Mouse (Mus musculus) heart, adult 11 months (tissue): ENCODE results near the gene Ciita.

Source experiments
- DNase-seq: peaks from one replicate; pipeline ENCODE4 v3.0.0; 2022

Gene Ciita

GRCm38 (mm10) chr16:10479857-10480256 is at the start of gene Ciita:
TSS of gene Ciita (plus strand) at chr16:10480059.
- peak; percentile 93 for DNase-seq

DNA sequence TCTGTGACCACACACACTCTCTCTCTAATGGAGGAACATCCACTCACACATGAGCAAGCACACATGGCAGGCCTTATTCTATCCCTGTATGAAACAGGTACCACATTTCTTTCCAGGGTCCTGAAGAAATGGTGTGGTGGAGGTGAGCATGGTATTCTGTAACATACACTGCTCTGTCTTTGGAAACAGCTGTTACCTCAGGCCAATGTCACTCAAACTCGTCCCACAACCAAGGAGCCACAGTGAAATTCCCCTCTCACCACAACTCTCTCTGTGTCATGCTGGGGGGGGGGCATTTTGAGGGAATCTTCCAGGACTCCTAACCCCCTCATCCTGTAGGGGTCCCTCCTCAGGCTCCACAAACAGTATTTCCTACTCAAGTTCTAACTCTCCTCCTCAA is 47.9 kb upstream of the Ciita start:
- DNase-seq = no peak

DNA sequence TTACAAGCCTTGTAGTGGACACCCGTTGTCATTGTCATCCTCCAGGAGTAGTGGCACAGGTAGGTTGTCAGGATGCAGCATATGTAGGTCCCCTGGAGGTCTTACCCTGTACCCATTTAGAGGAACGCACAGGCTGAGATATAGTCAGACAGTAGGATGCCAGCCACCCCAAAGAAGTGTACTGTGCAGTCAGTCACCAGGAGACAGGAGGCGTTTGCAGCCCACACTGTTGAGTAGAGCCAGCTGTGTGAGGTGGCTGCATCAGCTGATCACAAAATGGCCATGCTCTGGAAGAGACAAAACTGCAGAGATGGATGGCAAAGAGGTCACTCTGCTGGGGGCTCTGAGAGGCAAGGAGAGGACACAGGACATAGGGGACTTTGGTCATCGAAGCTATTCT is 47.5 kb upstream of the Ciita start:
- no peak for DNase-seq

DNA sequence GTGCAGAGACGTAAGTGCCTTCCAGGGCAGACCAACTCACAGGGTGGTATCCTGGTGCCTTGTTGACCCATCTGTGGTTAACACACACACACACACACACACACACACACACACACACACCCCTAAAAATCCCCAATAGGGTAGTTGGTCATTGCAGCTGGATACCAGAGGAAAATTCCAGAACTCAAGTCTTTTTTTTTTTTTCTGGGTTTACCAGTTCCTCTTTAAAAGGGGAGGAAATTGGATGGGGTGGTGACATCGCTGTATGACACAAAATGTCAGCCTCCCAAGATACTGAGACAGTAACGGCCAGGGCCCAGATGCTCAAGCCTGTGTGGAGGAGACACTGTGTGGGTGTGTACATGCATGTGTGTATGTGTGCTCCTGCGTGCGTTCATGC is 46.5 kb upstream of the Ciita start:
- DNase-seq = no peak

- peak; percentile 94 for DNase-seq
Measured at GRCm38 (mm10) chr16:10436166-10436565, 43.7 kb upstream of the Ciita start.

- peak; percentile 92 for DNase-seq
Measured at GRCm38 (mm10) chr16:10438055-10438454, 41.8 kb upstream of the Ciita start.

DNA sequence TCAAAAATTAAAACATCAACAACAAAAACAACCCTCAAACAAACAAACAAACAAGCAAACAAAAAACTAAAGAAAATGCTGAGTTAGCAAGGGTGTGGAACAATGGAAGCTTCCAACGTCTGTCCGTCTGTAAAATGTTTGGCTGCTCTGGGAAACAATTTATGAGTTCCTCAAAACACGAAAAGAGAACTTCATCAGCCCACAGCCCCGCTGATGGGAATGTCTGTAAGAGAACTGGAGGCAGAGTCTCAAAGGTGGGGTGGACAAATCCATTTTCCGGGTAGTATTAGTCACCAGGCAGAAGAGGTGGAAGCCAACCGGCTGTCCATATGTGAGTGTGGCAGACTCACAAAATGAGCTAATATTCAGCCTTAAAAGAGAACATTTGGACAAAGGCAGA is 38.5 kb upstream of the Ciita start:
- DNase-seq = peak; percentile 88

DNA sequence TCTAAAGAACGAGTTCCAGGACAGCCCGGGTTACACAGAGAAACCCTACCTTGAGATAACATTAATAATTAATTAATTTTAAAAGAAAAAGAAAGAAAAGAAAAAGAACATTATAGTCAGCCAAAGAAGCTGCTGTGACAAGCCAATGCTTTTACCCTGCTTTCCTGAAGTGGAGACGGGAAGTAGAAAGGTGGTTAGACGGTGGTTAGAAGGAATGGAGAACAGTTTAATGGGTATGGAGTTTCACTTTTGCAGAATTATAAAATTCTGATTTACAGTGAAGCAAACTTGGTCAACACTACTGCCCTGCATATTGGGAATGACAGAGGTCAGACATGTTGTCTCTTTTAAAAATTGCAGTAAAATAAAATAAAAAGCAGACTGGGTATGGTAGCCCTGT is 38.1 kb upstream of the Ciita start:
- no peak for DNase-seq

GRCm38 (mm10) chr16:10443723-10444122 is 36.1 kb upstream of the Ciita start:
- no peak for DNase-seq

GRCm38 (mm10) chr16:10446573-10447263 is 33.1 kb upstream of the Ciita start:
- DNase-seq = no peak

DNA sequence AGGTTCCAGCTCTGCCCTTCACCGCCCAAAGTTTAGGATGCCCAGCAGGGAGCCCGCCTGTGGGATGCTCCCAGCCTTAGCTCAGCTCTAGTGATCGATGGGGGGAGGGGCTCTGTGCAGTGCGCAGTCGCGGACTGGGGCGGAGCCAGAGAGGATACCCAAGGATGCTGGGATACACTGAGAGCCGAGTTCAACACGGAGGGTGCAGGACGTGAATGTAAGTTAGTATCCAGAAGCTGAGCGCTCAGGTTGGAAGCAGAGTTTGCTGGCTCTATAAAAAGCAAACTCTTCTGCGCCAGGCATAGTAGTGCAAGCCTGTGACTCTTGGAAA is 32.6 kb upstream of the Ciita start, which contains the start of gene Tvp23a:
TSS of gene Tvp23a (minus strand) at position 99 of the 331 bp plus-strand sequence.
- DNase-seq = peak; percentile 97

- no peak for DNase-seq
Measured at GRCm38 (mm10) chr16:10447781-10448180, 32.1 kb upstream of the Ciita start.

DNA sequence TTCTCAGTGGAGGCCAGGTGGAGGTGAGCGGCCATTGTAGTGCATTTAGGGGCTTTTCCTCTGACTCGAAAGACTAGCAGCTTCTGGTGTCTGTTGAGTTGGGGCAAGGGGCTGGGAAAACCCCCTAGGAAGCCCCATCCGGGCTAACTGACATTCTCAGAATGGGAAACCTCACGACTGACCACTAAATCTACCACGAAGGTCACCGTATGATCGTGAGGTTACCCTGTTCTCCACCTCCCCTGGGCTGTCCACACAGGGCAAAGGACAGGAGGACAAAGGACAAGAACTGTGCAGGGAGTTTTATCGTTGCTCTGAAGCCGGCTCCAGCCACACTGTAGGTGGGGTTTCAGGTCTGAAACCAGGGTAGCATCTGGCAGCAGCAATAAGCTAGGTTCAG is 30.9 kb upstream of the Ciita start:
- no peak for DNase-seq

DNA sequence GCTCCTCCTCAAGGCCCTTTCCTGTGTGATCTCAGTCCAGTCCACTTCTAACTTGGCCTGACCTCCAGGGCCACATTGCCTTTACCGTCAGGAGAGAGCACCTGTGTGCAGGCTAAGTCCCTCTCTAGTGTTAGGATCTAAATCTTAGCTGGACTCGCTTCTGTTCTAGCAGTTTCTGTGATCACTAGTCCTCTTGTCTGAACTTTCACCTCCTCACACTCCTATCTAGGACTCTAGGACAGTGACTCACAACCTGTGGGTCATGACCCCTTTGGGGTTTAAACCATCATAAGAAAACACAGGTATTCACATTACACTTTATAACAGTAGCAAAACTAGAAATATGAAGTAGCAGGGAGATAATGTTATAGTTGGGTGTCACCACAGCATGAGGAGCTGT is 28.0 kb upstream of the Ciita start:
- DNase-seq = no peak

- peak; percentile 98 for DNase-seq
Measured at GRCm38 (mm10) chr16:10452445-10452896, 27.4 kb upstream of the Ciita start.

GRCm38 (mm10) chr16:10453872-10454582 is 25.8 kb upstream of the Ciita start:
- DNase-seq = no peak

DNA sequence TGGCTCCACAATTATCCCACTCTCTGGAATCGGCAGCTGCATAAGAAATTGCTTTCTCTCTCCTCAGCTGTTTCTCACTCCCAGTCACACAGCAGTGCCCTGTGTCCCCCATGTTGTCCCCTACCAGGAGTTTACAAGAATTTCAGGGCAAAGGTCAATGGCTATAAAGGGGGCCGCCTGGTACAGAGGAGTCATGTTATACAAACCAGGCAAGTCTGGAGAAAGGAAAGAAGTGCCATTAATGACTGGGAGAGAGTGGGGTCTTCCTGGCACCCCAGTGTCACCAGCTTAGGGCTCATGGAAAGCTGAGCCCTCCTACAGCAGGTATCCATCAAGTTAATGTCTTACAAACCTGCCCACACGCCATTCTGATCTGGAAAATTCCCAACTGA is 25.3 kb upstream of the Ciita start:
- DNase-seq = no peak

DNA sequence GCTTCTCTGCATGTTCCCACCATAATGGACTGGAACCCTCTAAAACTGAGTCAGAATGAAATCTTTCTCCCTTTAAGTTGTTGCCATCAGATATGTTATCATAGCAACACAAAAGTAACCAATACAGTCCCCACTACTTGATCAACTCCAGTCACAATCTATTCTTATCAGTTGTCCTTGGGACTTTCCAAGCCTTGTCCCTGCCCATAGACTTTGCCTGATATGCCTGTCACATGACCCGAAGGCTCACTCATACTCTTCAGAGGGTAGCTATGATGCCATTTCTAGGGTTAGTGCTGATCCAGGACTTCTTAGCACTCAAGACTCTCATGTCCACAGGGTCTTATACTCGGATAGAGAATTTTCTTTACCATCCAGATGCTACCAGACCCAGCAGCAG is 19.7 kb upstream of the Ciita start:
- no peak for DNase-seq

DNA sequence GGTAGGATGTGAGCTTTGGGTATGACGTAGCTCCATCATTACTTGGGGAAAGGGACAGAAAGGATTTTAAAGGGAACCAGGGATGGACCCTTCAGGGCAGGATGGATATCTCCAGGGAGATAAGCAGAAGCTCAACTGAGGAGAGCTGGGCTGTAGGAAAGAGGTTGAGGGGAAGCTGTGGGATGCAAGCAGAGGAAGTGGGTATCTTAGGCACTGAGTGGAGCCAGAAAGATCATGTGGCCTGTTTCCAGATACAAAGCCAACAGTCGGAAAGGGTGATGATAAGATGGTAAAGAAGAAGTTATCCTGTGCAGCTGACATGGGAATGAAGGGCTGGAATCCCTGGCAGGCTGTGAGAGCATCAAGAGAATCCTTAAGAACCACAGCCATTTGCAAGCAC is 18.7 kb upstream of the Ciita start:
- peak; percentile 92 for DNase-seq

DNA sequence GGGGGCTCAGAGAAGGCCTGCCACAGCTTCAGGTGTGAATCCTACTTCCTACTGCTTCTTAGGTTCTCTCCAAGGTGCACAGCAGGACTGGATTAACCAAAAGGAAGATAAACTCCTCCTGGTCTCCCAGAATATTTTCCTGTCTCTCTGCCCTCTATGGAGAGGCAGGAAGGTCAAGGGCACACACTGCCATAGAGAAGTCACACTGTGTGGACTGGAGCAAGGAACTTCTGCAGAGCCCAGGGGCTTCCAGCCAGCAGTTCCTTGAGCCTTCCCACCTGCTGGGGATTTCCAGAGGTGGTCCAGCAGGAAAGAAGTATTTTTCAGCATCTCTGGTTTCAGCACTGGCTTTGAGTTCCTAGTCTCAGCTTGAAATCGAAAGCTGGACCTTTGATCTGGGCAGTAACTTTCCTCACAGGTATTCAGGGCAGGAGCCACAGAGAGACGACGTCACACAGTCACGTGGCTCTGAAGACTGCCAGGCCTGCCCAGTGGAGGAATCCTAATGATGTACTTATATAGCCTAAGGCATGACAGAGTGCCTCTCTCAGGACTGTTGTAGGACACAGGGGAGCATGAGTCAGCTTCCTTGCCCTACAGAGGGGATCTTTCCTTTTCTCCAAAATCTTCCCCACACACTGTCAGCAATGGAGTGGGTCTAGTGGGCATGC is 14.7 kb upstream of the Ciita start:
- DNase-seq = peak; percentile 39

DNA sequence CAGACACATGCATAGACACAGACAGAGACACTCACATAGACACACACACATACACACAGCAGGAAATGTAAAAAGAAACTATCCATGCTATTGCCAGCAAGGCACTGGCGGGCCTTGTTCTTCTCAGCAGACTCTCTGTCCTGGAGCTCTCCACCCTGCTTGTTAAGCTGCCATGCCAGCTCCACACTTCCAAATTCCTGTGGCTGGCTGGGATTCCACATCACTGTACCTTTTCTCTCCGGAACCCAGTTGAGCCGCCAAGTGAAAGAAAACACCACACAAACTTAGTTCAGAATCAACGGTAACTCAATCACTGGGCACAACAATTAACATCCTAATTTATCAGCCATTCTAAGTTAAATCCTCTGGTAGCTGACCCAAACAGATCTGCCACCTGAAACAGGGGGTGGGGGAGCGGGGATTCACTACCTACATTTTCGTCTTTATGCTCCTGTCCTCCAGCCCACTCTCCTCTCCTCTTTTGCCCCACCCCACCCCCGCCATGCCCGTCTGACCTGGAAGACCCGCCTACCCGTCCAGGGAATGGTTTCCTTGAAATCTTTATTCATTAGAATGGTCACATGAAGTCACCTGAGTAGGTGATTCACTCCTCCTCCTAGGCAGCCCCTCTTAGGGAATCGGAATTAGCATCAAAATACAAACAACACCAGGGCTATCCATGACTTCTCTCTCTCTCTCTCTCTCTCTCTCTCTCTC is 12.3 kb upstream of the Ciita start:
- DNase-seq = peak; percentile 55

DNA sequence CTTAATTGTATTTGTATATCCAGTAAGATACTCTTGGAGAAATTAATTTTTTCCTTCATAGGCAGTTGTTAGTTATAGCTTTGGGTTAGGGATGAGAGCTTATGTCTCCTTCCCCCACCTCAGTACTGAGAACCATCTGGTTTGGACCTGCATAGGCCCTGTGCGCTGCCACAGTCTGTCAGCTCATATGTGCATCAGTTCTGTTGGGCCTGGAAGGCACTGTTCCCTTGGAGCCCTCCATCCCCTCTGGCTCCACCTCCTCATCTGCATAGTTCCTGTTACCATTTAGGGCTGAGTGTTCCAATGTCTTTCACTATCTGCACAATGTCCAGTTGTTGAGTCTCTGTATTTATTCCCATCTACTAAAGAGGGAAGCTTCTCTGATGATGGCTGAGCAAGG is 11.7 kb upstream of the Ciita start:
- peak; percentile 74 for DNase-seq

- DNase-seq = peak; percentile 19
Measured at GRCm38 (mm10) chr16:10471950-10472349, 7.9 kb upstream of the Ciita start.
